In genomic region chr1:182142725-182143124, GRCm38 (mm10) we compare ENCODE assay signal across 34 mouse cellular contexts. TPM values are rescaled to one million over a fixed set of nuclear protein-coding genes. Genes with fewer than 3 reads are reported as not detected.
DNase-seq lines count a peak whose midpoint lies in the region; TF ChIP-seq lines count a peak whose summit lies in the region.
"Had no signal": no experiment of that assay in that cellular context is flagged by ENCODE, and none has a peak within 500 bp of the region (broad histone marks: within the 10 kb centered on the region; RNA-seq: fewer than 3 reads in every experiment).

No protein-coding gene starts in this region.

- TF ChIP-seq CTCF in CH12.LX (conservative IDR thresholded peaks at IDR 0.05 in 1 of 2, IDR thresholded peaks at IDR 0.05 in 1 of 2; ENCODE audit: low read depth in 2 of 2, low read length in 2 of 2) (no peak), MEL (IDR thresholded peaks at IDR 0.05 in 2 of 3, conservative IDR thresholded peaks at IDR 0.05 in 1 of 3; ENCODE audit: control insufficient read depth in 1 of 3, insufficient read depth in 1 of 3, low read depth in 2 of 3, low read length in 3 of 3, poor library complexity in 1 of 3, severe bottlenecking in 1 of 3) (no peak)
- no peak for TF ChIP-seq CTCF in layer of hippocampus, adult 2 months (conservative IDR thresholded peaks at IDR 0.05)

- TF ChIP-seq EP300 in CH12.LX (IDR thresholded peaks at IDR 0.05; ENCODE audit: low read length), result peak; percentile 63
- no peak for TF ChIP-seq EP300 in MEL (IDR thresholded peaks at IDR 0.05; ENCODE audit: low read depth in 1 of 2, low read length in 2 of 2)

- H3K36me3 ChIP-seq in CH12.LX (replicated peaks in 1 of 2; ENCODE audit: control insufficient read depth in 1 of 2, insufficient read depth in 1 of 2, low read length in 1 of 2) (no peaks in the 10 kb centered on the region), MEL (ENCODE audit: control insufficient read depth in 1 of 2, insufficient read depth in 2 of 2, low read length in 2 of 2) (no peaks in the 10 kb centered on the region)
- H3K36me3 ChIP-seq: embryonic facial prominence, embryonic 10.5 days; embryonic facial prominence, embryonic 13.5 days; forebrain, embryonic 12.5 days; forebrain, embryonic 15.5 days; G1E; heart, embryonic 12.5 days; heart, embryonic 15.5 days; hindbrain, embryonic 10.5 days; hindbrain, embryonic 13.5 days had no signal

- H3K4me1 ChIP-seq in CH12.LX (ENCODE audit: control insufficient read depth in 1 of 2, insufficient read depth in 2 of 2), result peaks cover 19 to 52% of the 10 kb centered on the region in 2 experiments
- H3K4me1 ChIP-seq in MEL (ENCODE audit: control insufficient read depth in 1 of 2, insufficient read depth in 2 of 2, low read length in 2 of 2), result no peaks in the 10 kb centered on the region

- in situ Hi-C loops in CH12.LX (cut with MboI; ENCODE audit: low pct_ligation_motif_present, low pct_unique_long_range_greater_than_20kb, low sequenced_read_pairs), result loop anchor here (10.0 to 25.0 kb wide), 2 partner anchors 195 to 402 kb away; partner anchors contain the start of gene Fbxo28

- dilution Hi-C loops in CH12.LX (cut with MboI; ENCODE audit: extremely low pct_ligation_motif_present, extremely low pct_unique_long_range_greater_than_20kb, low sequenced_read_pairs), result no loop called here

- DNase-seq in CH12.LX (ENCODE audit: extremely low read depth), result peak; percentile 78
- DNase-seq in MEL (ENCODE audit: low read depth, low spot score), result peak; percentile 0
- DNase-seq in induced T-regulatory cell, adult 2 months (ENCODE audit: low read depth), result peak; percentile 78
- no peak for DNase-seq in layer of hippocampus, adult 2 months (ENCODE audit: low spot score in 2 of 2)
- no peak for DNase-seq in right cerebral cortex, adult 2 months (ENCODE audit: low spot score in 2 of 2)
- DNase-seq in lung, adult 18-20 months, result no peak
- DNase-seq: adrenal gland, postnatal 10 days; cerebellum, adult 11 months; cerebellum, adult 2 months; cerebellum, adult 9-11 months; cerebellum, postnatal 25 days; embryo, embryonic 11 days; gastrocnemius, postnatal 25 days; heart, adult 18-20 months; heart, postnatal 36 days had no signal

- peak overlapping the region; percentile 29 to 43 (median 42) for H3K4me3 ChIP-seq in CH12.LX (replicated peaks in 1 of 3; ENCODE audit: low read depth in 2 of 3, low read length in 2 of 3, poor library complexity in 1 of 3)
- no peak overlapping the region for H3K4me3 ChIP-seq in MEL (ENCODE audit: control insufficient read depth in 1 of 2, insufficient read depth in 1 of 2, low read depth in 2 of 2, low read length in 2 of 2)
- H3K4me3 ChIP-seq in layer of hippocampus, adult 2 months, result no peak overlapping the region
- H3K4me3 ChIP-seq: embryonic facial prominence, embryonic 10.5 days; embryonic facial prominence, embryonic 13.5 days; erythroblast, embryonic 14.5 days; forebrain, embryonic 12.5 days; forebrain, embryonic 15.5 days; heart, embryonic 12.5 days; heart, embryonic 15.5 days; hindbrain, embryonic 10.5 days; hindbrain, embryonic 13.5 days had no signal

- H3K27me3 ChIP-seq in CH12.LX (replicated peaks) (peaks cover 9% of the 10 kb centered on the region), MEL (ENCODE audit: control insufficient read depth in 1 of 2, insufficient read depth in 2 of 2, low read length in 2 of 2) (no peaks in the 10 kb centered on the region)
- H3K27me3 ChIP-seq: forebrain, embryonic 15.5 days had no signal

- H3K9ac ChIP-seq in CH12.LX (ENCODE audit: insufficient read depth, low read depth) (peak overlapping the region; percentile 65; the same call in 1 of the 2 replicates), MEL (ENCODE audit: control insufficient read depth, low read depth, low read length, poor library complexity, severe bottlenecking) (no peak overlapping the region)
- H3K9ac ChIP-seq: embryonic facial prominence, embryonic 13.5 days; forebrain, embryonic 12.5 days; forebrain, embryonic 15.5 days; heart, embryonic 12.5 days; heart, embryonic 15.5 days; hindbrain, embryonic 13.5 days had no signal

- H3K9me3 ChIP-seq in CH12.LX (replicated peaks; ENCODE audit: low read length) (no peaks in the 10 kb centered on the region), MEL (replicated peaks; ENCODE audit: insufficient read depth, low read length) (no peaks in the 10 kb centered on the region)
- H3K9me3 ChIP-seq: embryonic facial prominence, embryonic 10.5 days; embryonic facial prominence, embryonic 13.5 days; forebrain, embryonic 12.5 days; forebrain, embryonic 15.5 days; G1E; heart, embryonic 12.5 days; heart, embryonic 15.5 days; hindbrain, embryonic 10.5 days; hindbrain, embryonic 13.5 days had no signal

- H3K4me2 ChIP-seq in CH12.LX (ENCODE audit: insufficient read depth, low read depth, poor library complexity, severe bottlenecking), result peak overlapping the region; percentile 76
- H3K4me2 ChIP-seq: embryonic facial prominence, embryonic 13.5 days; forebrain, embryonic 12.5 days; forebrain, embryonic 15.5 days; heart, embryonic 12.5 days; heart, embryonic 15.5 days; hindbrain, embryonic 13.5 days had no signal

- H3K27ac ChIP-seq in CH12.LX (ENCODE audit: insufficient read depth, low read depth) (no peak overlapping the region), MEL (ENCODE audit: control insufficient read depth, low read depth, low read length) (no peak overlapping the region)
- no peak overlapping the region for H3K27ac ChIP-seq in layer of hippocampus, adult 2 months
- H3K27ac ChIP-seq: embryonic facial prominence, embryonic 10.5 days; embryonic facial prominence, embryonic 13.5 days; forebrain, embryonic 12.5 days; forebrain, embryonic 15.5 days; heart, embryonic 15.5 days; hindbrain, embryonic 10.5 days; hindbrain, embryonic 13.5 days had no signal

- TF ChIP-seq POLR2A in CH12.LX (IDR thresholded peaks at IDR 0.05; ENCODE audit: low read depth, low read length), result peak; percentile 38
- no peak for TF ChIP-seq POLR2A in MEL (IDR thresholded peaks at IDR 0.05; ENCODE audit: control insufficient read depth in 1 of 2, insufficient read depth in 1 of 2, low read depth in 1 of 2, low read length in 2 of 2, poor library complexity in 1 of 2)

- TF ChIP-seq RAD21 in CH12.LX (IDR thresholded peaks at IDR 0.05; ENCODE audit: low read depth, low read length) (no peak), MEL (IDR thresholded peaks at IDR 0.05; ENCODE audit: low read depth, low read length) (no peak)

- H3K79me2 ChIP-seq in CH12.LX (replicated peaks; ENCODE audit: control insufficient read depth, extremely low read depth, insufficient read depth, poor library complexity, severe bottlenecking), result no peaks in the 10 kb centered on the region
- H3K79me2 ChIP-seq in MEL (ENCODE audit: control insufficient read depth, insufficient read depth, low read length, poor library complexity), result no peaks in the 10 kb centered on the region

TF ChIP-seq in CH12.LX, 34 proteins besides CTCF, POLR2A, EP300 and RAD21 (continues in another document):
- TF ChIP-seq BHLHE40 (IDR thresholded peaks at IDR 0.05; ENCODE audit: low read depth, low read length) (peak; percentile 50), JUND (conservative IDR thresholded peaks at IDR 0.05; ENCODE audit: low read depth, low read length) (peak; percentile 89), JUN (IDR thresholded peaks at IDR 0.05; ENCODE audit: insufficient read depth, low read depth, low read length) (peak; percentile 58; the same call in 1 of the 2 replicates), ETS1 (conservative IDR thresholded peaks at IDR 0.05; ENCODE audit: low read depth, low read length) (peak; percentile 35; the same call in 1 of the 2 replicates), MAX (IDR thresholded peaks at IDR 0.05; ENCODE audit: low read length) (peak; percentile 61), ELF1 (IDR thresholded peaks at IDR 0.05; ENCODE audit: low read depth, low read length) (no peak; the same call in 1 of the 2 replicates), IRF4 (IDR thresholded peaks at IDR 0.05; ENCODE audit: low read depth, low read length) (peak; percentile 97), TBP (conservative IDR thresholded peaks at IDR 0.05; ENCODE audit: low read depth, low read length) (peak; percentile 57; the same call in 1 of the 2 replicates), HCFC1 (IDR thresholded peaks at IDR 0.05; ENCODE audit: low read depth, low read length) (peak; percentile 58), MYC (IDR thresholded peaks at IDR 0.05; ENCODE audit: low read depth, low read length) (peak; percentile 68; the same call in 1 of the 2 replicates)

TF ChIP-seq in MEL, 35 proteins besides CTCF, POLR2A, EP300 and RAD21:
- TF ChIP-seq USF2 (IDR thresholded peaks at IDR 0.05; ENCODE audit: borderline replicate concordance in 1 of 2, insufficient read depth in 1 of 2, low read depth in 1 of 2, low read length in 2 of 2) (no peak), MXI1 (IDR thresholded peaks at IDR 0.05; ENCODE audit: low read depth, low read length) (no peak), USF1 (IDR thresholded peaks at IDR 0.05; ENCODE audit: low read depth, low read length) (no peak), MAZ (IDR thresholded peaks at IDR 0.05; ENCODE audit: low read depth, low read length) (no peak), MYB (IDR thresholded peaks at IDR 0.05; ENCODE audit: low read depth, low read length) (no peak), MYC (IDR thresholded peaks at IDR 0.05; ENCODE audit: low read depth, low read length) (no peak), ZKSCAN1 (IDR thresholded peaks at IDR 0.05; ENCODE audit: low read depth, low read length) (no peak), RCOR1 (IDR thresholded peaks at IDR 0.05; ENCODE audit: low read depth, low read length) (no peak), TAL1 (IDR thresholded peaks at IDR 0.05; ENCODE audit: low read length) (no peak), POLR2AphosphoS2 (IDR thresholded peaks at IDR 0.05; ENCODE audit: low read length) (no peak)

RNA-seq across cellular contexts. Expression of gene Srp9, which starts 18.2 kb away (rescaled TPM):
- total RNA-seq in CH12.LX (2012; rRNA removed), result 135 and 154 TPM in 2 replicates
- 221 and 235 TPM in 2 replicates for total RNA-seq in CH12.LX (2014; rRNA removed)
- polyA plus RNA-seq in CH12.LX (2012; ENCODE audit: insufficient read length, low read depth), result 138 and 153 TPM in 2 replicates
- 61.3 and 61.8 TPM in 2 replicates for total RNA-seq in MEL (2012; rRNA removed)
- 10 to 100 TPM in 1 of 2 experiments, not detected in 1; 49.7 TPM for polyA plus RNA-seq in MEL (2012; ENCODE audit: insufficient read depth in 1 of 2, insufficient read length in 2 of 2, low read depth in 1 of 2, low replicate concordance in 2 of 2, missing spikeins in 1 of 2)
- total RNA-seq in layer of hippocampus, adult 2 months (2021), result 10 to 100 TPM; 62.7 to 67.2 TPM

RNA-seq across cellular contexts. Expression of gene Vmn1r1, which starts 21.6 kb away (rescaled TPM):
- not detected in 2 replicates for total RNA-seq in CH12.LX (2012; rRNA removed)
- total RNA-seq in CH12.LX (2014; rRNA removed), result not detected in 2 replicates
- not detected in 2 replicates for polyA plus RNA-seq in CH12.LX (2012; ENCODE audit: insufficient read length, low read depth)
- total RNA-seq in MEL (2012; rRNA removed), result not detected in 2 replicates
- under 1 TPM in 1 of 2 experiments, not detected in 1; 0.07 TPM for polyA plus RNA-seq in MEL (2012; ENCODE audit: insufficient read depth in 1 of 2, insufficient read length in 2 of 2, low read depth in 1 of 2, low replicate concordance in 2 of 2, missing spikeins in 1 of 2)
- not detected for total RNA-seq in layer of hippocampus, adult 2 months (2021)
- total RNA-seq: adrenal gland, adult 18-20 months; adrenal gland, postnatal 10 days; adrenal gland, postnatal 4 days; common myeloid progenitor, adult 5-6 weeks; gastrocnemius, adult 8-10 months; gastrocnemius, postnatal 25 days; heart, adult 18-20 months; heart, postnatal 10 days; heart, postnatal 36 days had no signal
- polyA plus RNA-seq: cerebellum, adult 2 months; embryonic facial prominence, embryonic 10.5 days; embryonic facial prominence, embryonic 13.5 days; erythroblast, embryonic 14.5 days; forebrain, embryonic 12.5 days; forebrain, embryonic 15.5 days; G1E; gonadal fat pad, adult 2 months; heart, embryonic 12.5 days; heart, embryonic 15.5 days; hindbrain, embryonic 10.5 days; hindbrain, embryonic 13.5 days; hindbrain, embryonic 16.5 days; inflammation-experienced regulatory T-cells, adult 6 months; intestine, embryonic 16.5 days had no signal

Comparison
In these comparisons a context has a peak if more than half of its experiments do, and no peak if none do; other contexts are left out.
1. DNase-seq: peak in CH12.LX (single experiment), MEL (single experiment) and induced T-regulatory cell, adult 2 months (single experiment); none in layer of hippocampus, adult 2 months (0 of 2), right cerebral cortex, adult 2 months (0 of 2) and lung, adult 18-20 months (0 of 2).
2. H3K4me3 ChIP-seq: peak in CH12.LX (3 of 3); none in MEL (0 of 2) and layer of hippocampus, adult 2 months (single experiment).
3. Of the 35 proteins assayed by ChIP-seq in both MEL and CH12.LX: peak only in MEL: none; only in CH12.LX: BHLHE40, EP300, ETS1, HCFC1, JUND, MAX and 4 more; in both: none; in neither: 25.